Mouse (Mus musculus): ENCODE results near the gene C1qc. TPM values are rescaled to one million over a fixed set of nuclear protein-coding genes. Genes with fewer than 3 reads are reported as not detected.

The C1qc gene
- polyA plus RNA-seq, 1 experiment: 28.6 TPM

DNA sequence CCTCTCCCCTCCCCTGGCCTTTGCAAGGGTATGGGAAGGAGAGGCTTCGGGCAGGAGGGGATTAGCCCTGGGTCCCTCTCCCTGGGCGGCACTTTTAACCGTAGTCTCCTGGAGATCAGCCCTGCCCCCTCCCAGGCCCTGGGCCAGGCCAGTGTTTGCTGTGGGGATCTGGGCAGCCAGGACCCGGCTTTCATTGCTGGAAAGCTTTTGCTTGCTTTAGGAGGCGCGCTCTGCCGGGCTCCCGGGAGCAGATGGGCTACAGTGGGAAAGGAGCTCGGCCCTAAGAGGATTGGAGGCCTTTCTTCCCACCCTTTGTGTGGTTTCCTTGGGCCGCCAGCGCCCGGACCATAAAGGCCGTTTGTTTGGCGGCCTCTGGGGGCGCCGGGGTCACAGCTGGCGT lies 31.1 kb downstream of the C1qc start:
- TF ChIP-seq CTCF (IDR thresholded peaks at IDR 0.05; ENCODE audit: borderline replicate concordance, insufficient read depth, low read depth, low read length): no peak
- TF ChIP-seq POLR2A (IDR thresholded peaks at IDR 0.05; ENCODE audit: borderline replicate concordance, insufficient read depth, low read length): no peak
- no peak for DNase-seq
- WGBS: 29% methylated on average over 17 of the region's 17 CpGs
- Histone ChIP-seq H3K4me3 (replicated peaks; ENCODE audit: insufficient read depth, low read depth, low read length) (no peak overlapping the region), H3K27me3 (ENCODE audit: control insufficient read depth, insufficient read depth, low read length) (no peaks in the 10 kb centered on the region), H3K27ac (ENCODE audit: insufficient read depth, low read length) (no peak overlapping the region), H3K4me1 (ENCODE audit: control insufficient read depth, insufficient read depth, low read length) (no peaks in the 10 kb centered on the region)

DNA sequence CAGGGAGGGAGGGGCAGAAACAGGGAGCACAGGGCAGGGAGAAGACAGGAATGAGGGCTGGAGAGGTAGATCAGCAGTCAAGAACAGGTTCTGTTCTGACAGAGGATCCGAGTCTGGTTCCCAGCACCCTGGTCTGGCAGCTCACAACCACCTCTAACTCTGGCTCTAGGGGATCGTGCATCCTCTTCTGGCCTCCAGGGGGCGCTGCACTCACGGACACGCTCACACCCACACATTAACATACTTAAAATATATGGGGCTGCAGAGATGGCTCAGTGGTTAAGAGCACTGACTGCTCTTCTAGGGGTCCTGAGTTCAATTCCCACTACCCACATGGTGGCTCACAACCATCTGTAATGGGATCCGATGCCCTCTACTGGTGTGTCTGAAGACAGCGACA lies 32.8 kb downstream of the C1qc start:
- 86% methylated on average over 7 of the region's 7 CpGs for WGBS
- Histone ChIP-seq H3K27ac (ENCODE audit: insufficient read depth, low read length) (no peak overlapping the region), H3K4me3 (replicated peaks; ENCODE audit: insufficient read depth, low read depth, low read length) (no peak overlapping the region), H3K4me1 (ENCODE audit: control insufficient read depth, insufficient read depth, low read length) (no peaks in the 10 kb centered on the region), H3K27me3 (ENCODE audit: control insufficient read depth, insufficient read depth, low read length) (no peaks in the 10 kb centered on the region)
- TF ChIP-seq POLR2A (IDR thresholded peaks at IDR 0.05; ENCODE audit: borderline replicate concordance, insufficient read depth, low read length) (no peak), CTCF (IDR thresholded peaks at IDR 0.05; ENCODE audit: borderline replicate concordance, insufficient read depth, low read depth, low read length) (0 out of 2 replicates have a peak, but pooled peaks have one; percentile 4)
- no peak for DNase-seq

DNA sequence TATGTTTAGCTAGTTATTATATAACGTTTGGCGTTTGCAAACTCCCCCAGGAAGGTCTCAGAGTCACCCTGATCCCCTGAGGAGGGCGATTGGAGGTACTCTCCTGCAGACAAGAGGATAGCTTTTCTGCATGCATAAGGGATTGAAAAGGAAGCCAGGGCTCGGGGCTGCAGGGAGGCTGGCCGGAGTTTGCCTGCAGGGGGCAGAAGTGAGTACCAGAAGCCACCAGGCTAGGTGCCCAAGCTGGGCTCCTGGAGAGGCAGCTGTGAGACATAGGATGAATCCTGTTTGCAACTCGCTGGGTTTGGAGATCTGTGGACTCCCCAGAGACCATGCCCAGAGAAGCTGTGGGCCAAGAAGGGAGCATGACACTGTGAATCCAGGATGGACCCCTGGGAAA lies 37.8 kb downstream of the C1qc start:
- Histone ChIP-seq H3K4me1 (ENCODE audit: control insufficient read depth, insufficient read depth, low read length) (no peaks in the 10 kb centered on the region), H3K27ac (ENCODE audit: insufficient read depth, low read length) (no peak overlapping the region), H3K27me3 (ENCODE audit: control insufficient read depth, insufficient read depth, low read length) (no peaks in the 10 kb centered on the region), H3K4me3 (replicated peaks; ENCODE audit: insufficient read depth, low read depth, low read length) (no peak overlapping the region)
- TF ChIP-seq POLR2A (IDR thresholded peaks at IDR 0.05; ENCODE audit: borderline replicate concordance, insufficient read depth, low read length) (no peak), CTCF (IDR thresholded peaks at IDR 0.05; ENCODE audit: borderline replicate concordance, insufficient read depth, low read depth, low read length) (0 out of 2 replicates have a peak, but pooled peaks have one; percentile 23)
- 43% methylated on average over 6 of the region's 6 CpGs for WGBS
- no peak for DNase-seq

DNA sequence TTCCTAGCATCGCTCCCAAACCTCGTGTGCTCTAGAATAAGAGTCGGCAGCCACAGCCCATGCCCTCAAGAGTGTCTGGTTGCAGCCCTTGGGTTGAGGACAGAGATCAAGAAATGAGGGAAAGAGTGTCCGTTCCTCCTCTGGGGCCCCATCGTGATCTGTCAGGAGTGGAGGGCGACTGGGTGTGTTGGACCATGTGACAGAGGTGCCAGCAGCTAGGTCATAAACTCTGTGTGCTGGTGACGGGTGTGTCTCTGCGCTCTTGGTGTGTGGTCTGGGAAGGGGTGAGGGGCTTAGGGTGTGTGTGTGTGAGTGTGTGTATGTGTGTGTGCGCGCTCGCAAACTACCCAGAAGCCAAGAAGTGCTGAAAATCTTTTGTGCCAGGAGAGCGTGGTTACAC lies 39.9 kb downstream of the C1qc start:
- no peak overlapping the region for H3K27ac ChIP-seq (ENCODE audit: insufficient read depth, low read length)
- no peak for DNase-seq
- H3K4me1 ChIP-seq (ENCODE audit: control insufficient read depth, insufficient read depth, low read length): peaks cover 5% of the 10 kb centered on the region
- TF ChIP-seq CTCF (IDR thresholded peaks at IDR 0.05; ENCODE audit: borderline replicate concordance, insufficient read depth, low read depth, low read length) (no peak), POLR2A (IDR thresholded peaks at IDR 0.05; ENCODE audit: borderline replicate concordance, insufficient read depth, low read length) (no peak)
- no peaks in the 10 kb centered on the region for H3K27me3 ChIP-seq (ENCODE audit: control insufficient read depth, insufficient read depth, low read length)
- H3K4me3 ChIP-seq (replicated peaks; ENCODE audit: insufficient read depth, low read depth, low read length): no peak overlapping the region
- WGBS: 91% methylated on average over 12 of the region's 12 CpGs

DNA sequence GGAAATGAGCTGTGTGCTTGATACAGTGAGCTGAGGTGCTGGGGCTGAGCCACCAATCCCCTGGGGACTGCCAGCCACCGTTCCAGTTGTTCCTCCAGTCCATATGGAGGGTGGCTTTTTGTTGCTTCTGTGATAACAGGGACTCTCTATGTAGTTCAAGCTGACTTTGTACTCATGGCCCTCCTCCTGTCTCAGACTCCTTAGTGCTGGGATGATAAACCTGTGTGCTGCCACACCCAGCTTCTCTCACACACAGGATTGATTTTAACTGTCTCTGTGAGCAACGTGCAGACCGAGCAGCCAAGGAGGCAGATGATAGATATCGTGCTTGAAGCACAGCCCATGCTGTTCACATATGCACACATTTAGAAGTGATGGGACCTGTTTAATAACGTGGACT lies 40.7 kb downstream of the C1qc start:
- peaks cover 5% of the 10 kb centered on the region for H3K4me1 ChIP-seq (ENCODE audit: control insufficient read depth, insufficient read depth, low read length)
- no peaks in the 10 kb centered on the region for H3K27me3 ChIP-seq (ENCODE audit: control insufficient read depth, insufficient read depth, low read length)
- TF ChIP-seq POLR2A (IDR thresholded peaks at IDR 0.05; ENCODE audit: borderline replicate concordance, insufficient read depth, low read length) (no peak), CTCF (IDR thresholded peaks at IDR 0.05; ENCODE audit: borderline replicate concordance, insufficient read depth, low read depth, low read length) (no peak)
- no peak overlapping the region for H3K27ac ChIP-seq (ENCODE audit: insufficient read depth, low read length)
- H3K4me3 ChIP-seq (replicated peaks; ENCODE audit: insufficient read depth, low read depth, low read length): no peak overlapping the region
- WGBS: 60% methylated on average over 5 of the region's 5 CpGs
- no peak for DNase-seq

DNA sequence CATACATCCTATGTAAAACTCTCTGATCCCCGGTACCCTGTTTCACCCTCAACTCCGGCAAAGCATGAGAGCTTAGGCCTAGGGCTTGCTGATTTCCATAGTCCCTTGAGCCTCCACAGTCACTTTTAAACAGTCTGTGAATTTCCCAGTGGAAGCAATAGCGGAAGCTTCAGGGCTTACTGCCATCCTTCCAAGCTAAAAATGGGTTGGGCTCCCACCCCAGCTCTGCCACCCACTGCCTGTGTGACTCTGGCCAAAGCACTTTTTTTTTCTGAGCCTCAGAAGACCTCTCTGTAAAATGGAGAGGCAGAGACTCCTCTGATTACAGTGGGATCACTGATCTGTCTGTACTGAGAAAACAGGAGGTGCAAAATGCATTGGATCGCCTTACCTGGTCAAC lies 44.3 kb downstream of the C1qc start:
- no peak overlapping the region for H3K27ac ChIP-seq (ENCODE audit: insufficient read depth, low read length)
- TF ChIP-seq POLR2A (IDR thresholded peaks at IDR 0.05; ENCODE audit: borderline replicate concordance, insufficient read depth, low read length) (no peak), CTCF (IDR thresholded peaks at IDR 0.05; ENCODE audit: borderline replicate concordance, insufficient read depth, low read depth, low read length) (no peak)
- H3K4me1 ChIP-seq (ENCODE audit: control insufficient read depth, insufficient read depth, low read length): peaks cover 5% of the 10 kb centered on the region
- H3K27me3 ChIP-seq (ENCODE audit: control insufficient read depth, insufficient read depth, low read length): no peaks in the 10 kb centered on the region
- DNase-seq: no peak
- H3K4me3 ChIP-seq (replicated peaks; ENCODE audit: insufficient read depth, low read depth, low read length): no peak overlapping the region
- WGBS: 60% methylated on average over 4 of the region's 4 CpGs

DNA sequence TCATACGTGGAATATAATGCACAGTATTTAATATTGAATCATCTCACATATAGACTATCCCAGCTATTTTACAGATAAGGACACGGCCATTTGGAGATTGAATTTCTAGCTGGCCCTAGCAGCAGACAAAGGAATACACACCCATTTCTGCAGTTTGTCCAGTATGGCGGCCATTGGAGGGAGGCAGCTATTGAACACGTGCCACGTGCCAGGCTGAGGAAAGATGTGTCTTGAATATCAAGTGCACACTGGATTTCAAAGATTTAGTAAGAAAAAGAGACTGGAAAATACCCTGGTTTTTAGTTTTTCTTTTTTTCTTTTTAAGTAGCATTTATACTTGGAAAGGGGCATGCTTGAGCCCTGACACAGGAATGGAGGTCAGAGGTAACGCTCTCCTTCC lies 45.7 kb downstream of the C1qc start:
- Histone ChIP-seq H3K4me1 (ENCODE audit: control insufficient read depth, insufficient read depth, low read length) (peaks cover 5% of the 10 kb centered on the region), H3K4me3 (replicated peaks; ENCODE audit: insufficient read depth, low read depth, low read length) (no peak overlapping the region), H3K27ac (ENCODE audit: insufficient read depth, low read length) (no peak overlapping the region), H3K27me3 (ENCODE audit: control insufficient read depth, insufficient read depth, low read length) (no peaks in the 10 kb centered on the region)
- TF ChIP-seq POLR2A (IDR thresholded peaks at IDR 0.05; ENCODE audit: borderline replicate concordance, insufficient read depth, low read length) (no peak), CTCF (IDR thresholded peaks at IDR 0.05; ENCODE audit: borderline replicate concordance, insufficient read depth, low read depth, low read length) (no peak)
- WGBS: 86% methylated on average over 6 of the region's 6 CpGs
- no peak for DNase-seq

DNA sequence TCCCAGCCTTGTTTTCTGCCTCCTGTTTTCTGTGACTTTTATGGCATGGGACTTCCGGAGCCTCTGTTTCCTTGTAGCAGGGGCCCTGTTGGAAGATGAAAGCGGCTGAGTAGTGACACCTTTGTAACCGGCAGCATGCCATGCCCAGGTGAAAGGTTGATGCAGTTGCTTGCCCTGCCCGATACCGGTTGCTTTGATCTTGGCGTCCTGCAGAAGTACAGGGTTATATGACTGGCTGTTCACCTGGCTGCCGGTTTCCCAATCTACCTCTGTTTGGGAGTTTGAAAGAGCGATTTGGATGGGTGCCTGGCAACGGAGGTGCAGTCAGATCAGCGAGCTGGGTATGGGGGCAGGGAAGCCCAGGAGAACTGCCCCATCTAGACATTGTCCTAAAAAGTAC lies 50.1 kb downstream of the C1qc start:
- H3K27me3 ChIP-seq (ENCODE audit: control insufficient read depth, insufficient read depth, low read length): no peaks in the 10 kb centered on the region
- H3K27ac ChIP-seq (ENCODE audit: insufficient read depth, low read length): no peak overlapping the region
- no peak for DNase-seq
- H3K4me1 ChIP-seq (ENCODE audit: control insufficient read depth, insufficient read depth, low read length): peaks cover 3% of the 10 kb centered on the region; the same call in 1 of the 2 replicates
- no peak for TF ChIP-seq POLR2A (IDR thresholded peaks at IDR 0.05; ENCODE audit: borderline replicate concordance, insufficient read depth, low read length)
- no peak for TF ChIP-seq CTCF (IDR thresholded peaks at IDR 0.05; ENCODE audit: borderline replicate concordance, insufficient read depth, low read depth, low read length)
- 92% methylated on average over 10 of the region's 10 CpGs for WGBS
- no peak overlapping the region for H3K4me3 ChIP-seq (replicated peaks; ENCODE audit: insufficient read depth, low read depth, low read length)
